Mouse (Mus musculus) myocyte (in vitro differentiated cells): Measurements from ENCODE around the gene Thada. TPM values are rescaled to one million over a fixed set of nuclear protein-coding genes. Genes with fewer than 3 reads are reported as not detected.

Source experiments
- H3K27me3 ChIP-seq: one replicate; pipeline ENCODE4 v1.6.1; 2011; ENCODE audit not compliant: control insufficient read depth, insufficient read depth, insufficient read length
- H3K36me3 ChIP-seq: one replicate; pipeline ENCODE4 v1.6.1; 2011; ENCODE audit not compliant: control insufficient read depth, insufficient read depth
- H3K4me2 ChIP-seq: one replicate; pipeline ENCODE4 v1.6.1; 2011; ENCODE audit warnings: low read depth, control low read depth
- H3K4me3 ChIP-seq: one replicate; pipeline ENCODE4 v1.5.1; 2011; ENCODE audit warnings: mild to moderate bottlenecking, control low read depth, moderate library complexity
- H3K79me2 ChIP-seq: one replicate; pipeline ENCODE4 v1.6.1; 2011; ENCODE audit not compliant: control insufficient read depth, insufficient read depth
- H3ac ChIP-seq: one replicate; pipeline ENCODE4 v1.6.1; 2011; ENCODE audit not compliant: control insufficient read depth, insufficient read length
- CEBPB ChIP-seq: IDR thresholded peaks from 2 replicates; pipeline ENCODE4 v1.6.1; 2011; ENCODE audit warnings: mild to moderate bottlenecking, moderate library complexity; ENCODE audit not compliant: poor library complexity, insufficient read depth, severe bottlenecking
- E2F4 ChIP-seq: IDR thresholded peaks from one replicate; pipeline ENCODE4 v1.6.1; 2011; ENCODE audit warnings: mild to moderate bottlenecking, control low read depth, moderate library complexity; ENCODE audit not compliant: insufficient read depth
- MAX ChIP-seq: IDR thresholded peaks from one replicate; pipeline ENCODE4 v1.6.1; 2011; ENCODE audit warnings: low read depth, mild to moderate bottlenecking, control low read depth
- MYOD1 ChIP-seq, 3 experiments: IDR thresholded peaks; one replicate each; pipeline ENCODE4 v1.6.1; 2011; ENCODE audit warnings: control low read depth in 2 of 3, low read depth in 2 of 3, mild to moderate bottlenecking in 2 of 3, moderate library complexity in 1 of 3; ENCODE audit not compliant: insufficient read length in 2 of 3, control insufficient read depth in 1 of 3
- MYOG ChIP-seq, 3 experiments: IDR thresholded peaks; one replicate each; pipeline ENCODE4 v1.6.1; 2011; ENCODE audit warnings: control low read depth in 2 of 3, low read depth in 2 of 3, mild to moderate bottlenecking in 2 of 3; ENCODE audit not compliant: insufficient read length in 2 of 3, control insufficient read depth in 1 of 3, insufficient read depth in 1 of 3
- POLR2A ChIP-seq: IDR thresholded peaks from one replicate; pipeline ENCODE4 v1.6.1; 2011; ENCODE audit warnings: low read depth, mild to moderate bottlenecking, control low read depth, moderate library complexity; ENCODE audit not compliant: insufficient read length
- POLR2AphosphoS2 ChIP-seq: IDR thresholded peaks from one replicate; pipeline ENCODE4 v1.6.1; 2011; ENCODE audit warnings: low read depth, control low read depth; ENCODE audit not compliant: insufficient read length
- REST ChIP-seq: IDR thresholded peaks from one replicate; pipeline ENCODE4 v1.6.1; 2011; ENCODE audit warnings: mild to moderate bottlenecking, control low read depth, moderate library complexity; ENCODE audit not compliant: insufficient read depth, insufficient read length
- SRF ChIP-seq: IDR thresholded peaks from one replicate; pipeline ENCODE4 v1.6.1; 2011; ENCODE audit warnings: low read depth; ENCODE audit not compliant: control insufficient read depth, insufficient read length
- TCF12 ChIP-seq: IDR thresholded peaks from one replicate; pipeline ENCODE4 v1.6.1; 2011; ENCODE audit warnings: mild to moderate bottlenecking, control low read depth; ENCODE audit not compliant: poor library complexity, insufficient read depth, severe bottlenecking
- TCF3 ChIP-seq: IDR thresholded peaks from one replicate; pipeline ENCODE4 v1.6.1; 2011; ENCODE audit warnings: low read depth, control low read depth; ENCODE audit not compliant: insufficient read length
- USF1 ChIP-seq: IDR thresholded peaks from one replicate; pipeline ENCODE4 v1.6.1; 2011; ENCODE audit warnings: low read depth, mild to moderate bottlenecking, control low read depth, moderate library complexity
- polyA plus RNA-seq: library from polyadenylated mRNA; unstranded; fragments of >200 nt; fragmentation: generic; extraction: Trizol; gene quantifications from one replicate; pipeline ENCODE4 v1.2.1, GENCODE M21; 2012; ENCODE audit warnings: missing spikeins

Thada gene
- polyA plus RNA-seq, 1 experiment: 5.5 TPM

- Histone ChIP-seq H3K27me3 (no peaks in the 10 kb centered on the region), H3K36me3 (no peaks in the 10 kb centered on the region), H3K4me3 (no peak overlapping the region), H3K4me2 (no peak overlapping the region), H3K79me2 (no peaks in the 10 kb centered on the region), H3ac (no peak overlapping the region)
- no peak for TF ChIP-seq TCF3
- TF ChIP-seq MYOG (IDR thresholded peaks at IDR 0.05; ENCODE audit: control insufficient read depth in 1 of 3, insufficient read depth in 1 of 3, insufficient read length in 2 of 3, low read depth in 2 of 3): peak in 2 of 3 experiments; percentile 5 to 81
- TF ChIP-seq MYOD1 (IDR thresholded peaks at IDR 0.05; ENCODE audit: control insufficient read depth in 1 of 3, insufficient read length in 2 of 3, low read depth in 2 of 3): peak in 2 of 3 experiments; percentile 75 to 85
- no peak for TF ChIP-seq E2F4
- no peak for TF ChIP-seq CEBPB
- no peak for TF ChIP-seq REST
- TF ChIP-seq TCF12: no peak
- no peak for TF ChIP-seq USF1
- no peak for TF ChIP-seq POLR2A
- no peak for TF ChIP-seq MAX
Measured at GRCm38 (mm10) chr17:84356056-84356887, 109.7 kb downstream of the Thada start.

- no peaks in the 10 kb centered on the region for H3K27me3 ChIP-seq
- H3K4me3 ChIP-seq: no peak overlapping the region
- H3K79me2 ChIP-seq: no peaks in the 10 kb centered on the region
- no peak for TF ChIP-seq MYOG (IDR thresholded peaks at IDR 0.05; ENCODE audit: control insufficient read depth in 1 of 3, insufficient read depth in 1 of 3, insufficient read length in 2 of 3, low read depth in 2 of 3)
- TF ChIP-seq TCF3: no peak
- TF ChIP-seq POLR2AphosphoS2: no peak
- TF ChIP-seq CEBPB: no peak
- no peak for TF ChIP-seq MYOD1 (IDR thresholded peaks at IDR 0.05; ENCODE audit: control insufficient read depth in 1 of 3, insufficient read length in 2 of 3, low read depth in 2 of 3)
- no peak for TF ChIP-seq USF1
- no peak for TF ChIP-seq TCF12
- no peak for TF ChIP-seq MAX
- TF ChIP-seq SRF: no peak
- no peak for TF ChIP-seq E2F4
- TF ChIP-seq REST: no peak
- H3K36me3 ChIP-seq: no peaks in the 10 kb centered on the region
- no peak overlapping the region for H3ac ChIP-seq
- no peak overlapping the region for H3K4me2 ChIP-seq
Measured at GRCm38 (mm10) chr17:84355006-84355405, 111.0 kb downstream of the Thada start.

- H3K79me2 ChIP-seq: no peaks in the 10 kb centered on the region
- H3ac ChIP-seq: no peak overlapping the region
- no peaks in the 10 kb centered on the region for H3K27me3 ChIP-seq
- H3K36me3 ChIP-seq: no peaks in the 10 kb centered on the region
- H3K4me2 ChIP-seq: no peak overlapping the region
- TF ChIP-seq MYOG (IDR thresholded peaks at IDR 0.05; ENCODE audit: control insufficient read depth in 1 of 3, insufficient read depth in 1 of 3, insufficient read length in 2 of 3, low read depth in 2 of 3) (no peak), CEBPB (no peak), E2F4 (no peak), POLR2AphosphoS2 (no peak), TCF12 (no peak), POLR2A (no peak), MYOD1 (IDR thresholded peaks at IDR 0.05; ENCODE audit: control insufficient read depth in 1 of 3, insufficient read length in 2 of 3, low read depth in 2 of 3) (no peak)
- no peak overlapping the region for H3K4me3 ChIP-seq
Measured at GRCm38 (mm10) chr17:84353902-84354311, 112.1 kb downstream of the Thada start.

- Histone ChIP-seq H3ac (no peak overlapping the region), H3K4me2 (no peak overlapping the region), H3K36me3 (no peaks in the 10 kb centered on the region), H3K4me3 (no peak overlapping the region), H3K79me2 (no peaks in the 10 kb centered on the region), H3K27me3 (no peaks in the 10 kb centered on the region)
- TF ChIP-seq REST (no peak), MYOD1 (IDR thresholded peaks at IDR 0.05; ENCODE audit: control insufficient read depth in 1 of 3, insufficient read length in 2 of 3, low read depth in 2 of 3) (no peak), MYOG (IDR thresholded peaks at IDR 0.05; ENCODE audit: control insufficient read depth in 1 of 3, insufficient read depth in 1 of 3, insufficient read length in 2 of 3, low read depth in 2 of 3) (no peak), MAX (no peak), E2F4 (no peak), TCF3 (no peak), CEBPB (no peak), POLR2AphosphoS2 (no peak), POLR2A (no peak), SRF (no peak), USF1 (no peak), TCF12 (no peak)
Measured at GRCm38 (mm10) chr17:84353224-84353901, 112.6 kb downstream of the Thada start.
